Mouse (Mus musculus) C3H10T1/2 (cell line): ENCODE results near the gene Mycn. TPM values are rescaled to one million over a fixed set of nuclear protein-coding genes. Genes with fewer than 3 reads are reported as not detected.

Experiments
- polyA plus RNA-seq, 2 experiments: library from polyadenylated mRNA; unstranded; fragments of >200 nt; fragmentation: generic; extraction: Trizol; gene quantifications; one replicate each; pipeline ENCODE4 v1.2.1; 2012; ENCODE audit warnings: missing spikeins in 2 of 2

Gene Mycn
- polyA plus RNA-seq, result not detected

GRCm38 (mm10) chr12:12941661-12942363 lies at the start of gene Mycn:
Mycn (minus strand) TSS chr12:12941914.

